Mouse (Mus musculus): ENCODE measurements at regions not wholly inside any gene's neighbourhood (a gene's known extent, or its start where the extent isn't known, plus 50 kb on each side); places are given as distances from the start of the nearest gene placed in this dataset.

DNA sequence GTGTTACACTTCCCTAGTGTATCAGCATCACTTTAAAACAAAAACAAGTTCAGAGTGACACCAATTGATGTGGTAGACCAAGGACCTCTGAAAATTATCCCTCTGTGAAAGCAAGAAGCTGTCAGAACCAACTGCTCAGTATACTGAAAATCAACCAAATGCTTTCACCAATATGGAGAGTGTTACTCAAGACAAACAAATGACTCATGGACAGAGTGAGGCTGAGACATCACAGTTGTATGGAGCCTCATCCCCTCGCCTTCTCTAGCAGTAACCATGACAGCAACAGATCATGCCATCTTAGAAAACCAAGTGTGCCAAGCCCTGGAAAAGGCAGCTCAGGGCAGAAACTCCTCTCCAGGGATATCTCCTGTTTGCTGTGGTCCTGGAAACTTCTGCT lies 267.3 kb upstream of the F930015N05Rik start:
- Histone ChIP-seq H3K4me1 (ENCODE audit: control insufficient read depth, insufficient read depth, low read length) (no peaks in the 10 kb centered on the region), H3K4me3 (ENCODE audit: low read depth, low read length) (no peak overlapping the region), H3K36me3 (ENCODE audit: control insufficient read depth, insufficient read depth, low read length) (no peaks in the 10 kb centered on the region), H3K27ac (ENCODE audit: low read length) (no peak overlapping the region), H3K27me3 (ENCODE audit: control insufficient read depth, insufficient read depth, low read depth, low read length) (no peaks in the 10 kb centered on the region), H3K9ac (ENCODE audit: low read depth, low read length) (no peak overlapping the region), H3K4me2 (ENCODE audit: low read length) (no peak overlapping the region), H3K9me3 (replicated peaks; ENCODE audit: control insufficient read depth, low read length, poor library complexity, severe bottlenecking) (no peaks in the 10 kb centered on the region)
- 67% methylated on average over 1 of the region's 1 CpGs for WGBS
- no peak for ATAC-seq

GRCm38 (mm10) chr11:64711801-64712200 lies 267.0 kb upstream of the Elac2 start:
- Histone ChIP-seq H3K4me2 (ENCODE audit: low read length) (no peak overlapping the region), H3K9ac (ENCODE audit: low read depth, low read length) (no peak overlapping the region), H3K9me3 (replicated peaks; ENCODE audit: control insufficient read depth, low read length, poor library complexity, severe bottlenecking) (no peaks in the 10 kb centered on the region), H3K36me3 (ENCODE audit: control insufficient read depth, insufficient read depth, low read length) (no peaks in the 10 kb centered on the region), H3K27ac (ENCODE audit: low read length) (no peak overlapping the region), H3K27me3 (ENCODE audit: control insufficient read depth, insufficient read depth, low read depth, low read length) (no peaks in the 10 kb centered on the region), H3K4me3 (ENCODE audit: low read depth, low read length) (no peak overlapping the region), H3K4me1 (ENCODE audit: control insufficient read depth, insufficient read depth, low read length) (no peaks in the 10 kb centered on the region)
- no peak for ATAC-seq
- WGBS, result 88% methylated on average over 2 of the region's 2 CpGs

- Histone ChIP-seq H3K27me3 (ENCODE audit: control insufficient read depth, insufficient read depth, low read depth, low read length) (no peaks in the 10 kb centered on the region), H3K9me3 (replicated peaks; ENCODE audit: control insufficient read depth, low read length, poor library complexity, severe bottlenecking) (no peaks in the 10 kb centered on the region), H3K4me3 (ENCODE audit: low read depth, low read length) (no peak overlapping the region), H3K4me1 (ENCODE audit: control insufficient read depth, insufficient read depth, low read length) (no peaks in the 10 kb centered on the region), H3K27ac (ENCODE audit: low read length) (no peak overlapping the region), H3K36me3 (ENCODE audit: control insufficient read depth, insufficient read depth, low read length) (no peaks in the 10 kb centered on the region), H3K4me2 (ENCODE audit: low read length) (no peak overlapping the region), H3K9ac (ENCODE audit: low read depth, low read length) (no peak overlapping the region)
- WGBS, result 44% methylated on average over 1 of the region's 1 CpGs
- ATAC-seq, result no peak
These were observed 263.7 kb upstream of the Elac2 start for GRCm38 (mm10) chr11:64715182-64715581.

GRCm38 (mm10) chr11:64718316-64719085 lies 260.3 kb upstream of the Elac2 start:
- no peaks in the 10 kb centered on the region for H3K9me3 ChIP-seq (replicated peaks; ENCODE audit: control insufficient read depth, low read length, poor library complexity, severe bottlenecking)
- no peak overlapping the region for H3K27ac ChIP-seq (ENCODE audit: low read length)
- peak; percentile 39; the same call in 1 of the 2 replicates for ATAC-seq
- no peak overlapping the region for H3K9ac ChIP-seq (ENCODE audit: low read depth, low read length)
- no peaks in the 10 kb centered on the region for H3K36me3 ChIP-seq (ENCODE audit: control insufficient read depth, insufficient read depth, low read length)
- no peak overlapping the region for H3K4me3 ChIP-seq (ENCODE audit: low read depth, low read length)
- 23% methylated on average over 5 of the region's 5 CpGs for WGBS
- no peak overlapping the region for H3K4me2 ChIP-seq (ENCODE audit: low read length)
- H3K27me3 ChIP-seq (ENCODE audit: control insufficient read depth, insufficient read depth, low read depth, low read length), result no peaks in the 10 kb centered on the region
- H3K4me1 ChIP-seq (ENCODE audit: control insufficient read depth, insufficient read depth, low read length), result no peaks in the 10 kb centered on the region

- ATAC-seq, result no peak
- Histone ChIP-seq H3K9ac (ENCODE audit: low read depth, low read length) (no peak overlapping the region), H3K27ac (ENCODE audit: low read length) (no peak overlapping the region), H3K4me1 (ENCODE audit: control insufficient read depth, insufficient read depth, low read length) (no peaks in the 10 kb centered on the region), H3K36me3 (ENCODE audit: control insufficient read depth, insufficient read depth, low read length) (no peaks in the 10 kb centered on the region), H3K9me3 (replicated peaks; ENCODE audit: control insufficient read depth, low read length, poor library complexity, severe bottlenecking) (no peaks in the 10 kb centered on the region), H3K4me2 (ENCODE audit: low read length) (no peak overlapping the region), H3K27me3 (ENCODE audit: control insufficient read depth, insufficient read depth, low read depth, low read length) (no peaks in the 10 kb centered on the region), H3K4me3 (ENCODE audit: low read depth, low read length) (no peak overlapping the region)
- WGBS, result 91% methylated on average over 5 of the region's 5 CpGs
These were observed 252.6 kb upstream of the Elac2 start for GRCm38 (mm10) chr11:64726249-64726648.

DNA sequence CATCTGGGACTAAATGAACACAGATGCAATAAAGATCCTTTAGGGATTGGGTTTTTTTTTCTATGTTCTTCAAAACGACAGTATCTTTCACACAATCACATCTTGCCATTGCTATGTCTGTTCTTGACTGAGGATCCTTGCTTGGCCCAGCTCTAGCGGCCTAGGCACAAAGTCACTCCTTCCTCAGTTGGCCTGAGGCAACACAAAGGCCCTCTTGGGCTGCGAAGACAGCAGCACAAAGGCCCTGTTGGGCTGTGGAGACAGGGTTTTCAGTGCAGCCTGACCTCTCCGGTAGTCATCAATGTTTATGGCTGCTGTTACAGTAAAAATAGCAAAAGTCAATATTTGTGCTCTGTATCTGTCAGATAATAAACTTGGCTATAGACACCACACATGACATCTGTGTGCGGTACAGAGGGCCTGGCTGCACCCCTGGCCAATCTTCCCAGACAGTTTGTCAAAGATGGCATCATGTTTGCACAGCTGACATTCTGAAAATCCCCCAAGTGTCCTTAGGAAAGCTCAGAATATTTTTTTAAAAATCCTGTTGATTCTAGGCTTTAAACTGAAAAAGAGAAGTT lies 250.9 kb upstream of the Elac2 start:
- no peaks in the 10 kb centered on the region for H3K27me3 ChIP-seq (ENCODE audit: control insufficient read depth, insufficient read depth, low read depth, low read length)
- no peak overlapping the region for H3K4me2 ChIP-seq (ENCODE audit: low read length)
- H3K4me1 ChIP-seq (ENCODE audit: control insufficient read depth, insufficient read depth, low read length), result no peaks in the 10 kb centered on the region
- H3K9ac ChIP-seq (ENCODE audit: low read depth, low read length), result no peak overlapping the region
- H3K4me3 ChIP-seq (ENCODE audit: low read depth, low read length), result no peak overlapping the region
- ATAC-seq, result no peak
- H3K9me3 ChIP-seq (replicated peaks; ENCODE audit: control insufficient read depth, low read length, poor library complexity, severe bottlenecking), result no peaks in the 10 kb centered on the region
- H3K36me3 ChIP-seq (ENCODE audit: control insufficient read depth, insufficient read depth, low read length), result no peaks in the 10 kb centered on the region
- no peak overlapping the region for H3K27ac ChIP-seq (ENCODE audit: low read length)
- 81% methylated on average over 5 of the region's 5 CpGs for WGBS

- ATAC-seq, result no peak
- Histone ChIP-seq H3K27me3 (ENCODE audit: control insufficient read depth, insufficient read depth, low read depth, low read length) (no peaks in the 10 kb centered on the region), H3K4me1 (ENCODE audit: control insufficient read depth, insufficient read depth, low read length) (no peaks in the 10 kb centered on the region), H3K36me3 (ENCODE audit: control insufficient read depth, insufficient read depth, low read length) (no peaks in the 10 kb centered on the region), H3K9me3 (replicated peaks; ENCODE audit: control insufficient read depth, low read length, poor library complexity, severe bottlenecking) (no peaks in the 10 kb centered on the region), H3K27ac (ENCODE audit: low read length) (no peak overlapping the region), H3K9ac (ENCODE audit: low read depth, low read length) (no peak overlapping the region), H3K4me3 (ENCODE audit: low read depth, low read length) (no peak overlapping the region), H3K4me2 (ENCODE audit: low read length) (no peak overlapping the region)
- WGBS, result 86% methylated on average over 7 of the region's 7 CpGs
These were observed 239.9 kb upstream of the Elac2 start for GRCm38 (mm10) chr11:64738948-64739347.

GRCm38 (mm10) chr11:64743753-64744152 lies 235.1 kb upstream of the Elac2 start:
- Histone ChIP-seq H3K4me1 (ENCODE audit: control insufficient read depth, insufficient read depth, low read length) (no peaks in the 10 kb centered on the region), H3K9ac (ENCODE audit: low read depth, low read length) (no peak overlapping the region), H3K4me2 (ENCODE audit: low read length) (no peak overlapping the region), H3K9me3 (replicated peaks; ENCODE audit: control insufficient read depth, low read length, poor library complexity, severe bottlenecking) (no peaks in the 10 kb centered on the region), H3K27me3 (ENCODE audit: control insufficient read depth, insufficient read depth, low read depth, low read length) (no peaks in the 10 kb centered on the region), H3K27ac (ENCODE audit: low read length) (no peak overlapping the region), H3K4me3 (ENCODE audit: low read depth, low read length) (no peak overlapping the region), H3K36me3 (ENCODE audit: control insufficient read depth, insufficient read depth, low read length) (no peaks in the 10 kb centered on the region)
- 66% methylated on average over 4 of the region's 4 CpGs for WGBS
- no peak for ATAC-seq

GRCm38 (mm10) chr11:64746146-64746545 lies 232.7 kb upstream of the Elac2 start:
- Histone ChIP-seq H3K4me3 (ENCODE audit: low read depth, low read length) (no peak overlapping the region), H3K4me1 (ENCODE audit: control insufficient read depth, insufficient read depth, low read length) (no peaks in the 10 kb centered on the region), H3K27ac (ENCODE audit: low read length) (no peak overlapping the region), H3K9me3 (replicated peaks; ENCODE audit: control insufficient read depth, low read length, poor library complexity, severe bottlenecking) (no peaks in the 10 kb centered on the region), H3K27me3 (ENCODE audit: control insufficient read depth, insufficient read depth, low read depth, low read length) (no peaks in the 10 kb centered on the region), H3K9ac (ENCODE audit: low read depth, low read length) (no peak overlapping the region), H3K36me3 (ENCODE audit: control insufficient read depth, insufficient read depth, low read length) (no peaks in the 10 kb centered on the region), H3K4me2 (ENCODE audit: low read length) (no peak overlapping the region)
- 91% methylated on average over 6 of the region's 6 CpGs for WGBS
- no peak for ATAC-seq

Measured in midbrain, embryonic 16.5 days (tissue).